Mouse (Mus musculus) MEL (cell line): ENCODE measurements at regions not wholly inside any gene's neighbourhood (a gene's known extent, or its start where the extent isn't known, plus 50 kb on each side); places are given as distances from the start of the nearest gene placed in this dataset.

Experiments used
- DNase-seq: peaks from one replicate; pipeline ENCODE4 v3.0.0; 2011; ENCODE audit warnings: low read depth, low spot score
- H3K27ac ChIP-seq: 2 replicates; pipeline ENCODE4 v1.5.1; 2012; ENCODE audit warnings: low read depth, mild to moderate bottlenecking, control low read depth, low read length, moderate library complexity; ENCODE audit not compliant: control insufficient read depth
- H3K27me3 ChIP-seq, 2 experiments: fragments of 150-350 bp in 1 of 2; sonication (generic) in 1 of 2; 2 replicates each; pipeline ENCODE4 v1.6.1; 2012; ENCODE audit warnings: low read length in 2 of 2, mild to moderate bottlenecking in 2 of 2, improper control_type of control experiment in 1 of 2, moderate library complexity in 1 of 2; ENCODE audit not compliant: insufficient read depth in 2 of 2, control insufficient read depth in 1 of 2
- H3K36me3 ChIP-seq, 2 experiments: 2 replicates each; pipeline ENCODE4 v1.6.1; 2012 to 2014; ENCODE audit warnings: low read length in 2 of 2, improper control_type of control experiment in 1 of 2, inconsistent platforms in 1 of 2, mild to moderate bottlenecking in 1 of 2; ENCODE audit not compliant: insufficient read depth in 2 of 2, control insufficient read depth in 1 of 2
- H3K4me1 ChIP-seq, 2 experiments: fragments of 150-350 bp in 1 of 2; sonication (generic) in 1 of 2; 2 replicates each; pipeline ENCODE4 v1.6.1; 2012; ENCODE audit warnings: low read length in 2 of 2, improper control_type of control experiment in 1 of 2, mild to moderate bottlenecking in 1 of 2; ENCODE audit not compliant: insufficient read depth in 2 of 2, control insufficient read depth in 1 of 2
- H3K4me3 ChIP-seq, 2 experiments: fragments of 150-350 bp in 1 of 2; sonication (generic) in 1 of 2; 2 replicates each; pipeline ENCODE4 v1.5.1; 2012; ENCODE audit warnings: low read depth in 2 of 2, low read length in 2 of 2, mild to moderate bottlenecking in 2 of 2, moderate library complexity in 2 of 2, control low read depth in 1 of 2, improper control_type of control experiment in 1 of 2; ENCODE audit not compliant: control insufficient read depth in 1 of 2, insufficient read depth in 1 of 2
- H3K79me2 ChIP-seq: 2 replicates; pipeline ENCODE4 v1.6.1; 2012; ENCODE audit warnings: mild to moderate bottlenecking, low read length, moderate library complexity; ENCODE audit not compliant: control insufficient read depth, poor library complexity, insufficient read depth
- H3K9ac ChIP-seq: 2 replicates; pipeline ENCODE4 v1.6.1; 2012; ENCODE audit warnings: low read depth, mild to moderate bottlenecking, control low read depth, low read length, moderate library complexity; ENCODE audit not compliant: control insufficient read depth, poor library complexity, severe bottlenecking
- H3K9me3 ChIP-seq: fragments of 150-350 bp; sonication (generic); replicated peaks from 2 replicates; pipeline ENCODE4 v1.6.1; 2012; ENCODE audit warnings: mild to moderate bottlenecking, low read length, improper control_type of control experiment, moderate library complexity; ENCODE audit not compliant: insufficient read depth
- BHLHE40 ChIP-seq: IDR thresholded peaks from 2 replicates; pipeline ENCODE4 v1.6.1; 2012; ENCODE audit warnings: low read depth, mild to moderate bottlenecking, inconsistent platforms, low read length, improper control_type of control experiment, borderline replicate concordance
- CHD1 ChIP-seq: IDR thresholded peaks from 2 replicates; pipeline ENCODE4 v1.6.1; 2012; ENCODE audit warnings: low read depth, mild to moderate bottlenecking, inconsistent platforms, low read length, improper control_type of control experiment
- CHD2 ChIP-seq: IDR thresholded peaks from 2 replicates; pipeline ENCODE4 v1.6.1; 2011; ENCODE audit warnings: low read length, improper control_type of control experiment
- CTCF ChIP-seq, 3 experiments: IDR thresholded peaks in 2 of 3; conservative IDR thresholded peaks in 1 of 3; 2 replicates each; pipeline ENCODE4 v1.5.1; 2011 to 2012; ENCODE audit warnings: low read length in 3 of 3, low read depth in 2 of 3, mild to moderate bottlenecking in 2 of 3, improper control_type of control experiment in 1 of 3, inconsistent platforms in 1 of 3, mixed read lengths in 1 of 3, moderate library complexity in 1 of 3; ENCODE audit not compliant: control insufficient read depth in 1 of 3, insufficient read depth in 1 of 3, poor library complexity in 1 of 3, severe bottlenecking in 1 of 3
- E2F4 ChIP-seq: IDR thresholded peaks from 2 replicates; pipeline ENCODE4 v1.6.1; 2011; ENCODE audit warnings: low read depth, low read length, improper control_type of control experiment, borderline replicate concordance
- ELF1 ChIP-seq: IDR thresholded peaks from 2 replicates; pipeline ENCODE4 v1.6.1; 2014; ENCODE audit warnings: low read depth, mild to moderate bottlenecking, inconsistent platforms, low read length, improper control_type of control experiment, moderate library complexity
- EP300 ChIP-seq, 2 experiments: IDR thresholded peaks; 2 replicates each; pipeline ENCODE4 v1.6.1; 2011; ENCODE audit warnings: improper control_type of control experiment in 2 of 2, low read length in 2 of 2, low read depth in 1 of 2, mild to moderate bottlenecking in 1 of 2
- ETS1 ChIP-seq: IDR thresholded peaks from 2 replicates; pipeline ENCODE4 v1.6.1; 2012; ENCODE audit warnings: low read depth, mild to moderate bottlenecking, inconsistent platforms, low read length, improper control_type of control experiment, moderate library complexity
- GABPA ChIP-seq: IDR thresholded peaks from 2 replicates; pipeline ENCODE4 v1.6.1; 2012; ENCODE audit warnings: low read depth, mild to moderate bottlenecking, inconsistent platforms, low read length, improper control_type of control experiment, moderate library complexity
- GATA1 ChIP-seq: IDR thresholded peaks from 2 replicates; pipeline ENCODE4 v1.6.1; 2011; ENCODE audit warnings: low read depth, low read length, improper control_type of control experiment
- JUND ChIP-seq: IDR thresholded peaks from 2 replicates; pipeline ENCODE4 v1.6.1; 2011; ENCODE audit warnings: low read depth, mild to moderate bottlenecking, improper control_type of control experiment, low read length
- MAFK ChIP-seq: IDR thresholded peaks from 2 replicates; pipeline ENCODE4 v1.6.1; 2011; ENCODE audit warnings: low read depth, mild to moderate bottlenecking, low read length, improper control_type of control experiment, borderline replicate concordance
- MAZ ChIP-seq: IDR thresholded peaks from 2 replicates; pipeline ENCODE4 v1.6.1; 2012; ENCODE audit warnings: low read depth, mild to moderate bottlenecking, inconsistent platforms, low read length, improper control_type of control experiment
- MEF2A ChIP-seq: IDR thresholded peaks from 2 replicates; pipeline ENCODE4 v1.6.1; 2014; ENCODE audit warnings: low read depth, mild to moderate bottlenecking, inconsistent platforms, low read length, improper control_type of control experiment; ENCODE audit not compliant: poor library complexity, insufficient replicate concordance, severe bottlenecking; ENCODE audit errors: extremely low read depth
- MXI1 ChIP-seq: IDR thresholded peaks from 2 replicates; pipeline ENCODE4 v1.6.1; 2011; ENCODE audit warnings: mild to moderate bottlenecking, low read depth, low read length, improper control_type of control experiment
- MYB ChIP-seq: IDR thresholded peaks from 2 replicates; pipeline ENCODE4 v1.6.1; 2011; ENCODE audit warnings: mild to moderate bottlenecking, low read depth, low read length, improper control_type of control experiment
- MYC ChIP-seq: IDR thresholded peaks from 2 replicates; pipeline ENCODE4 v1.6.1; 2011; ENCODE audit warnings: low read depth, mild to moderate bottlenecking, low read length, improper control_type of control experiment, moderate library complexity
- NELFE ChIP-seq: IDR thresholded peaks from 2 replicates; pipeline ENCODE4 v1.6.1; 2011; ENCODE audit warnings: low read depth, low read length, improper control_type of control experiment
- NRF1 ChIP-seq: IDR thresholded peaks from 2 replicates; pipeline ENCODE4 v1.6.1; 2014; ENCODE audit warnings: low read depth, mild to moderate bottlenecking, inconsistent platforms, low read length, improper control_type of control experiment, moderate library complexity; ENCODE audit not compliant: poor library complexity, insufficient read depth, severe bottlenecking
- POLR2A ChIP-seq, 2 experiments: IDR thresholded peaks; 2 replicates each; pipeline ENCODE4 v1.6.1; 2011 to 2012; ENCODE audit warnings: low read length in 2 of 2, mild to moderate bottlenecking in 2 of 2, control low read depth in 1 of 2, improper control_type of control experiment in 1 of 2, low read depth in 1 of 2, moderate library complexity in 1 of 2; ENCODE audit not compliant: control insufficient read depth in 1 of 2, insufficient read depth in 1 of 2, poor library complexity in 1 of 2
- POLR2AphosphoS2 ChIP-seq: IDR thresholded peaks from 2 replicates; pipeline ENCODE4 v1.6.1; 2011; ENCODE audit warnings: low read length, improper control_type of control experiment
- RAD21 ChIP-seq: IDR thresholded peaks from 2 replicates; pipeline ENCODE4 v1.6.1; 2011; ENCODE audit warnings: mild to moderate bottlenecking, low read depth, low read length, improper control_type of control experiment
- SMC3 ChIP-seq: IDR thresholded peaks from 2 replicates; pipeline ENCODE4 v1.6.1; 2011; ENCODE audit warnings: low read depth, low read length, improper control_type of control experiment
- TAL1 ChIP-seq: IDR thresholded peaks from 2 replicates; pipeline ENCODE4 v1.6.1; 2012; ENCODE audit warnings: mild to moderate bottlenecking, inconsistent platforms, low read length, moderate library complexity, mixed read lengths
- TBP ChIP-seq: IDR thresholded peaks from 2 replicates; pipeline ENCODE4 v1.8.0; 2011; ENCODE audit warnings: low read depth, low read length, improper control_type of control experiment
- TCF12 ChIP-seq: IDR thresholded peaks from 2 replicates; pipeline ENCODE4 v1.6.1; 2014; ENCODE audit warnings: low read depth, mild to moderate bottlenecking, inconsistent platforms, low read length, improper control_type of control experiment, moderate library complexity
- UBTF ChIP-seq: IDR thresholded peaks from 2 replicates; pipeline ENCODE4 v1.6.1; 2012; ENCODE audit warnings: low read depth, mild to moderate bottlenecking, inconsistent platforms, low read length, improper control_type of control experiment, moderate library complexity, borderline replicate concordance; ENCODE audit not compliant: insufficient read depth
- USF1 ChIP-seq: IDR thresholded peaks from 2 replicates; pipeline ENCODE4 v1.6.1; 2014; ENCODE audit warnings: low read depth, mild to moderate bottlenecking, inconsistent platforms, low read length, improper control_type of control experiment, moderate library complexity
- USF2 ChIP-seq, 2 experiments: IDR thresholded peaks; 2 replicates each; pipeline ENCODE4 v1.6.1; 2011 to 2012; ENCODE audit warnings: improper control_type of control experiment in 2 of 2, low read length in 2 of 2, borderline replicate concordance in 1 of 2, inconsistent platforms in 1 of 2, low read depth in 1 of 2, mild to moderate bottlenecking in 1 of 2; ENCODE audit not compliant: insufficient read depth in 1 of 2
- ZMIZ1 ChIP-seq: IDR thresholded peaks from 2 replicates; pipeline ENCODE4 v1.6.1; 2012; ENCODE audit warnings: low read depth, mild to moderate bottlenecking, inconsistent platforms, low read length, improper control_type of control experiment, moderate library complexity
- ZNF384 ChIP-seq: IDR thresholded peaks from 2 replicates; pipeline ENCODE4 v1.6.1; 2012; ENCODE audit warnings: low read depth, mild to moderate bottlenecking, inconsistent platforms, low read length, improper control_type of control experiment

GRCm38 (mm10) chr13:119185567-119186143, 242.7 kb upstream of the Paip1 start:
- no peaks in the 10 kb centered on the region for H3K36me3 ChIP-seq
- H3K4me1 ChIP-seq = no peaks in the 10 kb centered on the region
- H3K79me2 ChIP-seq = no peaks in the 10 kb centered on the region
- no peak overlapping the region for H3K27ac ChIP-seq
- no peaks in the 10 kb centered on the region for H3K9me3 ChIP-seq
- H3K9ac ChIP-seq = no peak overlapping the region
- H3K4me3 ChIP-seq = no peak overlapping the region
- TF ChIP-seq USF1 = no peak
- TF ChIP-seq UBTF = no peak
- no peak for TF ChIP-seq MXI1
- TF ChIP-seq, all 39 proteins: peak for 0
- H3K27me3 ChIP-seq = no peaks in the 10 kb centered on the region; a peak in 1 of 4 replicates
- no peak for DNase-seq

- TF ChIP-seq TBP = no peak
- no peak for TF ChIP-seq ZMIZ1
- TF ChIP-seq EP300 (IDR thresholded peaks at IDR 0.05; ENCODE audit: low read depth in 1 of 2, low read length in 2 of 2) = peak; percentile 17 to 62; a peak in 3 of 4 replicates
- no peak for TF ChIP-seq CHD1
- TF ChIP-seq GABPA = no peak
- TF ChIP-seq ETS1 = peak; percentile 72
- TF ChIP-seq TCF12 = peak; percentile 58; the same call in 1 of the 2 replicates
- no peak for TF ChIP-seq MAZ
- TF ChIP-seq POLR2A (IDR thresholded peaks at IDR 0.05; ENCODE audit: control insufficient read depth in 1 of 2, insufficient read depth in 1 of 2, low read depth in 1 of 2, low read length in 2 of 2, poor library complexity in 1 of 2) = no peak
- no peak for TF ChIP-seq MYB
- TF ChIP-seq JUND = no peak
- no peak for TF ChIP-seq CTCF (IDR thresholded peaks at IDR 0.05 in 2 of 3, conservative IDR thresholded peaks at IDR 0.05 in 1 of 3; ENCODE audit: control insufficient read depth in 1 of 3, insufficient read depth in 1 of 3, low read depth in 2 of 3, low read length in 3 of 3, poor library complexity in 1 of 3, severe bottlenecking in 1 of 3)
- peak; percentile 78 for TF ChIP-seq MAFK
- TF ChIP-seq NELFE = no peak
- no peak for TF ChIP-seq RAD21
- TF ChIP-seq POLR2AphosphoS2 = no peak
- TF ChIP-seq ELF1 = no peak
- no peak for TF ChIP-seq USF2 (IDR thresholded peaks at IDR 0.05; ENCODE audit: borderline replicate concordance in 1 of 2, insufficient read depth in 1 of 2, low read depth in 1 of 2, low read length in 2 of 2)
- no peak for TF ChIP-seq SMC3
- no peak for TF ChIP-seq E2F4
- TF ChIP-seq MEF2A = peak; percentile 72; the same call in 1 of the 2 replicates
- no peak for TF ChIP-seq MXI1
- no peak for TF ChIP-seq TAL1
- peak; percentile 38 for TF ChIP-seq GATA1
- no peak for TF ChIP-seq MYC
- no peak for TF ChIP-seq ZNF384
- no peak for TF ChIP-seq UBTF
- no peak for TF ChIP-seq CHD2
- no peak for TF ChIP-seq NRF1
- TF ChIP-seq BHLHE40 = peak; percentile 66; the same call in 1 of the 2 replicates
- H3K4me3 ChIP-seq = peak overlapping the region; percentile 28 to 30; a peak in 3 of 4 replicates
- H3K27me3 ChIP-seq = no peaks in the 10 kb centered on the region
- peak overlapping the region; percentile 42 for H3K9ac ChIP-seq
- DNase-seq = peak; percentile 44
- peak overlapping the region; percentile 75 for H3K27ac ChIP-seq
- peaks cover 11 to 13% of the 10 kb centered on the region in 2 experiments for H3K4me1 ChIP-seq
- no peaks in the 10 kb centered on the region for H3K9me3 ChIP-seq
- no peaks in the 10 kb centered on the region for H3K79me2 ChIP-seq
- H3K36me3 ChIP-seq = peaks cover 0 to 26% of the 10 kb centered on the region in 2 experiments; a peak in 2 of 4 replicates
These were observed 196.8 kb upstream of the Paip1 start for GRCm38 (mm10) chr13:119231556-119231955.
